Mouse (Mus musculus) hindbrain, embryonic 10.5 days (tissue): ENCODE measurements around the gene Agfg1. TPM values are rescaled to one million over a fixed set of nuclear protein-coding genes. Genes with fewer than 3 reads are reported as not detected.
"Not testable (repeated sequence)": the region's sequence is repeated elsewhere in the genome, so short reads cannot be mapped to it uniquely, and the experiment has no call there.

Experiments used
- DNase-seq: peaks from one replicate; pipeline ENCODE4 v3.0.0-alpha.2; 2017; ENCODE audit warnings: low spot score
- H3K27ac ChIP-seq: fragments of 300-500 bp; sonication (generic); 2 replicates; pipeline ENCODE4 v1.5.1; 2016; ENCODE audit warnings: mild to moderate bottlenecking, moderate library complexity
- H3K27me3 ChIP-seq: fragments of 300-500 bp; sonication (generic); 2 replicates; pipeline ENCODE4 v1.6.1; 2016; ENCODE audit warnings: mild to moderate bottlenecking; ENCODE audit not compliant: poor library complexity, insufficient read depth, severe bottlenecking
- H3K36me3 ChIP-seq: fragments of 300-500 bp; sonication (generic); 2 replicates; pipeline ENCODE4 v1.6.1; 2016; ENCODE audit warnings: mild to moderate bottlenecking, moderate library complexity
- H3K4me1 ChIP-seq: fragments of 300-500 bp; sonication (generic); replicated peaks from 2 replicates; pipeline ENCODE4 v1.6.1; 2016; ENCODE audit warnings: mild to moderate bottlenecking
- H3K4me3 ChIP-seq: fragments of 300-500 bp; sonication (generic); 2 replicates; pipeline ENCODE4 v1.5.1; 2016; ENCODE audit warnings: mild to moderate bottlenecking, moderate library complexity
- H3K9me3 ChIP-seq: fragments of 300-500 bp; sonication (generic); 2 replicates; pipeline ENCODE4 v1.6.1; 2016; ENCODE audit warnings: mild to moderate bottlenecking, moderate library complexity
- WGBS: fragments of 180-500 bp; shearing (Covaris S2); methylation state at CpG from one replicate; pipeline ENCODE4 v1.1.7; 2016; 5-methylcytosine and 5-hydroxymethylcytosine counted together
- polyA plus RNA-seq: library from polyadenylated mRNA; unstranded; fragments of >200 nt; fragmentation: Nextera tagmentation; extraction: Ambion mirVana; gene quantifications from 2 replicates; pipeline ENCODE4 v1.2.1, GENCODE M21; 2016

Gene Agfg1
- polyA plus RNA-seq, 1 experiment from 2014 or later = 27.6 TPM

DNA sequence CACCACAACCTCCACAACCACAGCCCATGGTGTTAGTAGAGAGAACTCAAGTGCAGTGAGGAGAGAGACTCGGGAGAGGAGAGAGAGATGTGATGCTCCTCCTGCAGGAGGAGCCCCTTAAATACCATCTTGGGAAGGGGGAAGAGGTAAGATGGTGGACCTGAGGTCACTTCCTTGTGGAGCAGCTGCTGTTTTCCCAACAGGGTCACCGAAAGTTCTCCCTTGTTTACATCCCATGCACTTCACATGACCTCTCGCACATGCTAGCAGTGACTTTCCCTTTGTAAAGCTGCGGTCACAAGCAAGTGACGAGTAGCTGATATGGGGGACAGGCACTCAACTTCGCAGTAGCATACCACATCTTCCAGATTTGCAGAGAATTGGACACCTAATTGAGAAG, 104.0 kb downstream of the Agfg1 start, which contains the start of gene A030003K21Rik:
Gene A030003K21Rik (minus strand): TSS at position 94 of the 400 bp plus-strand sequence.
- H3K27ac ChIP-seq, H3K4me1 ChIP-seq, H3K36me3 ChIP-seq, H3K4me3 ChIP-seq, H3K27me3 ChIP-seq, DNase-seq: not testable (repeated sequence)
- no CpG with 5 or more reads among the region's 6 CpGs for WGBS
- peaks cover 23% of the 10 kb centered on the region for H3K9me3 ChIP-seq

DNA sequence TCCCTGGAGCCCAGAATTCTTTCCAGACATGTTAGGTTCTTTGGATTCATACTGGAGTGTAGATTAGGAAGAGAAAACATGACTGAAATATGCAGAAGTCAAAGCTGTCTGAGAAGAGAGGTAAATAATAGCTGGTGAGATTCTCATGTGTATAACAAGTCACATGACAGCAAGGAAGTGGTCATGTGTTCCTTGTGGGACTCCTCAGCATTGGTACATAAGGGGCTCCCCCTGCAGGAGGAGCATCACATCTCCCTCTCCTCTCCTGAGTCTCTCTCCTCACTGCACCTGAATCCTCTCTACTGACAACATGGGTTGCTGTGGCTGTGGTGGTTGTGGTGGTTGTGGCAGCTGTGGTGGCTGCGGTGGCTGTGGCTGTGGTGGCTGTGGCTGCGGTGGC, 106.7 kb downstream of the Agfg1 start:
- H3K27ac ChIP-seq, DNase-seq, H3K27me3 ChIP-seq, H3K4me3 ChIP-seq, H3K4me1 ChIP-seq, H3K9me3 ChIP-seq, H3K36me3 ChIP-seq: not testable (repeated sequence)
- WGBS = 94% methylated on average over 2 of the region's 2 CpGs

- Histone ChIP-seq H3K9me3 (no peaks in the 10 kb centered on the region), H3K27ac (no peak overlapping the region), H3K4me3 (no peak overlapping the region), H3K36me3 (no peaks in the 10 kb centered on the region), H3K4me1 (no peaks in the 10 kb centered on the region), H3K27me3 (no peaks in the 10 kb centered on the region)
- 83% methylated on average over 2 of the region's 2 CpGs for WGBS
- no peak for DNase-seq
Observed at GRCm38 (mm10) chr1:82948601-82949000, 109.3 kb downstream of the Agfg1 start.

Other genes starting within 250 kb of the Agfg1 start
- gene Mff, start 114.6 kb upstream of the Agfg1 start, polyA plus RNA-seq = 203 and 222 TPM in 2 replicates
- 0.13 TPM in 1 of 2 replicates, not detected in the other for gene Tm4sf20, start 71.0 kb upstream of the Agfg1 start, polyA plus RNA-seq
- not detected in 2 replicates for gene Gm47791, start 68.2 kb upstream of the Agfg1 start, polyA plus RNA-seq
- 0.41 TPM in 1 of 2 replicates, not detected in the other for gene A030005L19Rik, start 73.8 kb downstream of the Agfg1 start, polyA plus RNA-seq
- not detected in 2 replicates for gene A030014E15Rik, start 85.4 kb downstream of the Agfg1 start, polyA plus RNA-seq
- gene Gm6217, start 91.9 kb downstream of the Agfg1 start, polyA plus RNA-seq = not detected in 2 replicates
- gene A030003K21Rik, start 103.9 kb downstream of the Agfg1 start, polyA plus RNA-seq = not detected in 2 replicates
- gene Gm7544, start 116.5 kb downstream of the Agfg1 start, polyA plus RNA-seq = not detected in 2 replicates
- not detected in 2 replicates for gene Gm47955, start 120.8 kb downstream of the Agfg1 start, polyA plus RNA-seq
- not detected in 2 replicates for gene Gm47959, start 161.1 kb downstream of the Agfg1 start, polyA plus RNA-seq
- 0.47 and 0.67 TPM in 2 replicates for gene Slc19a3, start 199.0 kb downstream of the Agfg1 start, polyA plus RNA-seq
- gene Krtap28-10, start 203.0 kb downstream of the Agfg1 start, polyA plus RNA-seq = not detected in 2 replicates
- gene Gm47969, start 205.4 kb downstream of the Agfg1 start, polyA plus RNA-seq = not detected in 2 replicates
- not detected in 2 replicates for gene A030005K14Rik, start 219.9 kb downstream of the Agfg1 start, polyA plus RNA-seq
- not detected in 2 replicates for gene Krtap28-13, start 221.4 kb downstream of the Agfg1 start, polyA plus RNA-seq